Mouse (Mus musculus): Measurements from ENCODE around the gene Prcp. TPM values are rescaled to one million over a fixed set of nuclear protein-coding genes. Genes with fewer than 3 reads are reported as not detected.

Prcp gene
- total and polyA plus RNA-seq, 3 experiments, result 20.1 to 28.9 (median 27.8) TPM

- TF ChIP-seq ELF1 (IDR thresholded peaks at IDR 0.05; ENCODE audit: low read depth, low read length), result no peak
- TF ChIP-seq RAD21 (IDR thresholded peaks at IDR 0.05; ENCODE audit: low read depth, low read length), result no peak
- no peak; a peak in 1 of 4 replicates for TF ChIP-seq CTCF (conservative IDR thresholded peaks at IDR 0.05 in 1 of 2, IDR thresholded peaks at IDR 0.05 in 1 of 2; ENCODE audit: low read depth in 2 of 2, low read length in 2 of 2)
- TF ChIP-seq MXI1 (IDR thresholded peaks at IDR 0.05; ENCODE audit: low read depth, low read length), result peak; percentile 83
- peak; percentile 63 for TF ChIP-seq USF2 (conservative IDR thresholded peaks at IDR 0.05; ENCODE audit: low read depth, low read length)
- no peak for TF ChIP-seq JUND (conservative IDR thresholded peaks at IDR 0.05; ENCODE audit: low read depth, low read length)
- peak; percentile 37; the same call in 1 of the 2 replicates for TF ChIP-seq NRF1 (IDR thresholded peaks at IDR 0.05; ENCODE audit: low read depth, low read length)
- no peak for TF ChIP-seq GABPA (IDR thresholded peaks at IDR 0.05; ENCODE audit: insufficient replicate concordance, low read depth, low read length)
- TF ChIP-seq EP300 (IDR thresholded peaks at IDR 0.05; ENCODE audit: low read length), result no peak
- no peak for TF ChIP-seq PAX5 (IDR thresholded peaks at IDR 0.05; ENCODE audit: low read length)
- peak; percentile 47; the same call in 1 of the 2 replicates for TF ChIP-seq IRF4 (IDR thresholded peaks at IDR 0.05; ENCODE audit: low read depth, low read length)
- TF ChIP-seq ZNF384 (IDR thresholded peaks at IDR 0.05; ENCODE audit: low read depth, low read length), result no peak
- no peak for TF ChIP-seq ZC3H11A (IDR thresholded peaks at IDR 0.05; ENCODE audit: low read depth, low read length)
- no peak for TF ChIP-seq ZKSCAN1 (IDR thresholded peaks at IDR 0.05; ENCODE audit: borderline replicate concordance, low read depth, low read length)
- TF ChIP-seq NELFE (IDR thresholded peaks at IDR 0.05; ENCODE audit: low read depth, low read length), result peak; percentile 67
- TF ChIP-seq SMC3 (IDR thresholded peaks at IDR 0.05; ENCODE audit: low read depth, low read length), result no peak
- no peak for TF ChIP-seq JUN (IDR thresholded peaks at IDR 0.05; ENCODE audit: insufficient read depth, low read depth, low read length)
- TF ChIP-seq UBTF (IDR thresholded peaks at IDR 0.05; ENCODE audit: low read depth, low read length), result no peak
- TF ChIP-seq E2F4 (IDR thresholded peaks at IDR 0.05; ENCODE audit: insufficient replicate concordance, low read depth, low read length), result no peak
Measured at GRCm38 (mm10) chr7:92874761-92875408, 615 bp downstream of the Prcp start (continued).

GRCm38 (mm10) chr7:92876066-92876465 is 1.8 kb downstream of the Prcp start:
- DNase-seq (ENCODE audit: extremely low read depth), result no peak
- in situ Hi-C loops (cut with MboI; ENCODE audit: low pct_ligation_motif_present, low pct_unique_long_range_greater_than_20kb, low sequenced_read_pairs) (loop anchor here (10.0 kb wide), 3 partner anchors 69 to 771 kb away; no protein-coding TSS in a partner anchor), dilution Hi-C loops (cut with MboI; ENCODE audit: extremely low pct_ligation_motif_present, extremely low pct_unique_long_range_greater_than_20kb, low sequenced_read_pairs) (no loop called here)
- Histone ChIP-seq H3K27ac (ENCODE audit: insufficient read depth, low read depth) (no peak overlapping the region), H3K27me3 (replicated peaks) (no peaks in the 10 kb centered on the region), H3K4me3 (replicated peaks in 1 of 3; ENCODE audit: low read depth in 2 of 3, low read length in 2 of 3, poor library complexity in 1 of 3) (peak overlapping the region; percentile 48 to 85 (median 70)), H3K9ac (ENCODE audit: insufficient read depth, low read depth) (peak overlapping the region; percentile 83), H3K4me1 (ENCODE audit: control insufficient read depth in 1 of 2, insufficient read depth in 2 of 2) (peaks cover 6 to 56% of the 10 kb centered on the region in 2 experiments), H3K36me3 (replicated peaks in 1 of 2; ENCODE audit: control insufficient read depth in 1 of 2, insufficient read depth in 1 of 2, low read length in 1 of 2) (peaks cover 0 to 13% of the 10 kb centered on the region in 2 experiments), H3K9me3 (replicated peaks; ENCODE audit: low read length) (no peaks in the 10 kb centered on the region), H3K79me2 (replicated peaks; ENCODE audit: control insufficient read depth, extremely low read depth, insufficient read depth, poor library complexity, severe bottlenecking) (peaks cover 19% of the 10 kb centered on the region), H3K4me2 (ENCODE audit: insufficient read depth, low read depth, poor library complexity, severe bottlenecking) (peak overlapping the region; percentile 95)
- TF ChIP-seq RCOR1 (conservative IDR thresholded peaks at IDR 0.05; ENCODE audit: low read depth, low read length) (no peak), ZKSCAN1 (IDR thresholded peaks at IDR 0.05; ENCODE audit: borderline replicate concordance, low read depth, low read length) (no peak), NRF1 (IDR thresholded peaks at IDR 0.05; ENCODE audit: low read depth, low read length) (no peak), MYC (IDR thresholded peaks at IDR 0.05; ENCODE audit: low read depth, low read length) (0 out of 2 replicates have a peak, but pooled peaks have one; percentile 12), TBP (conservative IDR thresholded peaks at IDR 0.05; ENCODE audit: low read depth, low read length) (0 out of 2 replicates have a peak, but pooled peaks have one; percentile 1), SIN3A (IDR thresholded peaks at IDR 0.05; ENCODE audit: low read length) (no peak), UBTF (IDR thresholded peaks at IDR 0.05; ENCODE audit: low read depth, low read length) (0 out of 2 replicates have a peak, but pooled peaks have one; percentile 29), BHLHE40 (IDR thresholded peaks at IDR 0.05; ENCODE audit: low read depth, low read length) (no peak), MAFK (IDR thresholded peaks at IDR 0.05; ENCODE audit: insufficient replicate concordance, low read length) (peak; percentile 18; the same call in 1 of the 2 replicates), MAZ (IDR thresholded peaks at IDR 0.05; ENCODE audit: low read depth, low read length) (no peak), POLR2AphosphoS2 (IDR thresholded peaks at IDR 0.05; ENCODE audit: low read depth, low read length) (no peak), MXI1 (IDR thresholded peaks at IDR 0.05; ENCODE audit: low read depth, low read length) (0 out of 2 replicates have a peak, but pooled peaks have one; percentile 21), ZNF384 (IDR thresholded peaks at IDR 0.05; ENCODE audit: low read depth, low read length) (no peak; the same call in 1 of the 2 replicates), HCFC1 (IDR thresholded peaks at IDR 0.05; ENCODE audit: low read depth, low read length) (no peak)

All from CH12.LX (cell line).